Mouse (Mus musculus): ENCODE measurements around the gene Rad17.

Gene Rad17

DNA sequence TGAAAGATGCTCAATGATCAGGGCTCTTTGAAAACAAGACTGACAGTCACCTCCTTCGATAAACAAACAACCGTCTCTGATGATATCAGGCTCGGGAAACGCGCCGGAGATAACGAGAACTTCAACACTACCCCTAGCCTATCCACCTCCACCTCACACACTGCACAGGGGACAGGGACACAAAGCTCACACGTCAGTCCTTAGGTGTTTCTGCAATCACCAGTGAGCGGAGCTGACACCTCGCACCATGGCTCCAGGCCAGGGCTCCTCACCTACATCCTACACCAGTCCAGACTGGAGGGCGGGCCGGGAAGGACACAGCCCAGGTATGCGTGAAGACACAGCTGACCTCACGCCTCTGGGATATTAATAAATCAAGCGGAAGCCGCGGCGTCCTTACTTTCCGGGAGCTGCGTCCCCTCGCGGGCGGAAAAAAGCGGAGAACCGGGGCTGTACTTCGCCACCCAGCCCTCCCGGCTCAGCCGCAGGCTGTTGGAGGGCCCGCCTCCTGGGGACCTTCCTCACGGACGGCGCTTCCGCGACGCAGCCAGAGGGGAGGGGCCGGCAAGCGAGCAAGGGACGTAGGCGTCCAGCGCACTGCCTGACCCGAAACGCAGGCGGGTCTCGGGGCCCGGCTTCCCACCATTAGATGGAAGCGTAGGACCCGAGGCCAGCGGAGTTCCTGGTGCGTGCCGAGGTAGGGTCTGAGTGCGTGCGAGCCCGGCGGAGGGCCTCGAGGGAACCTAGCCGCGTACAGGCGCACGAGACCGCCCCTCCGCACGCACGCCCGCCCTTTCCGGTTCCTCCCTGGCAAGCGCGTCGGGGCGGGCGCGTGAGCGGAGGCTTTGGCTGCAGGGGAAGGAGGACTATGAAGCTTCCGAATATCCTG is at the start of gene Rad17, which contains the start of gene Ak6:
Rad17 (minus strand) TSS at position 502 of the 889 bp plus-strand sequence.
Ak6 (plus strand) TSS at position 430 of the 889 bp plus-strand sequence.
- peak; percentile 94 for DNase-seq (ENCODE audit: low spot score)

GRCm38 (mm10) chr13:100698866-100699265 is 48.0 kb upstream of the Rad17 start:
- no peak for DNase-seq (ENCODE audit: low spot score)

DNA sequence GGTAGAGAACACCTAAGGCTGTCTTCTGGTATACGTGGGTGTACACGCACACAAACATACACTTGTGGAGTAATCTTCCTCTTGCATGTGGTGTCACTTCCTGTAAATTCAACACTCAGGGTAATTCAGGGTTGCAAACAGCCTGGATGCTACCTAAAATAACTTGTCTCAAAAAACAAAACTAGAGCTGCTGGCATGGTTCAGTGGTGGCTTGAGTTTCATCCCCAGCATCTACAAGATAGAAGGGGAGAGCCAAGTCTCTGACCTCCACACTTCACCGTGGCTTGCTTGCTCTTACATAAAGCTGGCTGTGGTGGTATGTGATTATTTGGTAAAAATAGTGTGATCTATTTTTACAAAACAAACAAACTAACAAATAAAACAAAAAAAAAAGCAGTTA is 46.7 kb upstream of the Rad17 start:
- DNase-seq (ENCODE audit: low spot score): no peak

DNA sequence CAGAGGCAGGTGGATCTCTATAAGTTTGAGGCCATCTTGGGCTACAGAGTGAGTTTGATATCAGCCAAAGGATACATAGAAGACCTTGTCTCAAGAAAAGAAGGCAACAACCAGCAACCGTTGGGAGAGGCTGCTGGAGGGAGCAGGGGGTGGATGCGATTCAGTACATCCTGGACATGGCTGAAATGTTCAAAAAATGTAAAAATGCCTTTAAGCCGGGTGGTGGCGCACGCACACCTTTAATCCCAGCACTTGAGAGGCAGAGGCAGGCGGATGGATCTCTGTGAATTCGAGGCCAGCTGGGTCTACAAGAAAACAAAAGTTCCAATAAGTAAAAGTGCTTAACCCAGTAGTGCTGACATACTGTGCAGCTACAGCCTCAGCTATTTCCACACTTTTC is 36.7 kb upstream of the Rad17 start:
- DNase-seq (ENCODE audit: low spot score): no peak

DNA sequence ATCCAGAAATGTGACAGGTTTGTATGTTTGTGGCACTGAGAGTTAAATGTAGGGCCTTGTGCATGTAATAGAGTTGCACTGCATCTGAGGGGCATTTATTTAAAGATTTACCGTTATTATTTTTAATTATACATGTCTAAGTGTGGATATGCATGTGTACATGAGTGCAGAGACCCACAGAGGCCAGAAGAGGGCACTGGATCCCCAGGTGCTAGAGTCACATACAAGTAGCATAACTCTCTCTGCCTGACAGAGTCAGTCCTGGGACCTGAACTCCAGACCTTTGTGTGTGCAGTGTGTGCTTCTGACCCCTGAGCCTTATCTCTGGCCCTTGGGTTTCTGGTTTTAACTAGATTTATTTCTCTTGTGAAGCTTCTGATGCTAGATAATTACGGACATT is 33.5 kb upstream of the Rad17 start:
- no peak for DNase-seq (ENCODE audit: low spot score)

DNA sequence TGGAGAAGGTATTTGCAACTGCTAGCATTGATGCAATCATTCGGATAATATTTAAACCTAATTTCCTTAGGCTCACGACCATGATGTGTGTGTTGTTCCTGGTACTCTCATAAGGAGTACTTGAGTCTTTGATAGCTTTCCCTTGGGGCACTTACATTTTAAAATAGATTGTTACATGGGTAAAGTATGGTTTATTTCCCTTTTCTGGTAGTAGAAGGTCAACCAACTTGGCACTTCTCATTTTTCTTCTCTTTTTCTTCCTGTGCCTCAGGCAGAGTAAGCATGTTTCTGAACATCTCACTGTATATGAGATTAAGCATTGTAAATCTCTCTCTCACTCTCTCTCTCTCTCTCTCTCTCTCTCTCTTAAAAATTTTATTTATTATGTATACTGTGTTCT is 32.0 kb upstream of the Rad17 start:
- no peak for DNase-seq (ENCODE audit: low spot score)

- DNase-seq (ENCODE audit: low spot score): no peak
Measured at GRCm38 (mm10) chr13:100681615-100682014, 30.8 kb upstream of the Rad17 start.

- DNase-seq (ENCODE audit: low spot score): no peak
Measured at GRCm38 (mm10) chr13:100675936-100676635, 25.2 kb upstream of the Rad17 start.

GRCm38 (mm10) chr13:100670181-100670741 is 19.4 kb upstream of the Rad17 start:
- DNase-seq (ENCODE audit: low spot score): no peak

- DNase-seq (ENCODE audit: low spot score): peak; percentile 34
Measured at GRCm38 (mm10) chr13:100669291-100670022, 18.6 kb upstream of the Rad17 start, which contains the start of gene Ccdc125. Ccdc125 (plus strand) TSS chr13:100669717.

DNA sequence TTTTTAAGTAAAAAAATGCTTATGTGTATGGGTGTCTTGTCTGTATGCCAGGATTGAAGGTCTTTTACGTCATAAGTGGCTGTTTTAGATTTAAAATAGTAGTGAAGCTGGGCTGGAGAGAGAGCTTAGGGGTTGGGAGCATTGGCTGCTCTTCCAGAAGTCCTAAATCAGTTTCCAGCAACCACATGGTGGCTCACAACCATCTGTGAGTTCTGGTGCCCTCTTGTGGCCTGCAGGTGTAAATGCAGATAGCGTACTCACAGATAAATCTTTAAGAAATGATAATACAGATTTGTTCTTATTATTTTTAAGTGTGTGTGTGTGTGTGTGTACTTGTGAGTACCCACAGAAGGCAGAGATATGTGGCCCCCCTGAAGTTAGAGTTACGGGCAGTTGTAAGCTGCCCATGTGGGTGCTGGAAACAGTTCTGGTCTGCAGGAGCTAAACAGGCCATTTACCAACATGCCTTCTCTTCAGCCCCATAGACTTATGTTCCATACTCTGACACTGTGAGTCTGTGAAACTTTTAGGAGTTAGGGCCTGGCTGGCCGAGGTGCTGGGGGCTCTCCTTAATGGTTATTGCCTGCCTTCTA is 9.1 kb upstream of the Rad17 start:
- no peak for DNase-seq (ENCODE audit: low spot score)

DNA sequence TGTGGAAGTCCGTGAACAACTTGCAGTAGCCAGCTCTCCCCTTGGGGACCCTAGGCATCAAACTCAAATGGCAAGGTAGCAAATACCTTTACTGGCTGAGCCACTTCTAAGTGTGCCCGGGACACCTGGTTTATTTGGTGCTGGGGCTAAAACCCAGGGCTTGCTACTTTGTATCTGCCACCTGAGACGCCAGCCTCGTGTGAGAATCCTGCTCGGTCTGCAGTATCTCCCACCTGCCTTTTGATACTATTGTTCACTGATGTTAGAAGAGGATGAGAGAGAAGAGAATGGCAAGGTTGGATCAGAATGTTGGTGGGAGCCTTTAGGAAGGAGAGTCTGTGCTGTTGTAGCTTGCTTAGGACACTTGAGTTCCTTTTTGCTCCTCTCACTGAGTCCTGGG is 7.2 kb upstream of the Rad17 start:
- no peak for DNase-seq (ENCODE audit: low spot score)

- no peak for DNase-seq (ENCODE audit: low spot score)
Measured at GRCm38 (mm10) chr13:100651439-100652186, 762 bp upstream of the Rad17 start, which contains the start of gene Taf9. Taf9 (plus strand) TSS chr13:100651579.

DNA sequence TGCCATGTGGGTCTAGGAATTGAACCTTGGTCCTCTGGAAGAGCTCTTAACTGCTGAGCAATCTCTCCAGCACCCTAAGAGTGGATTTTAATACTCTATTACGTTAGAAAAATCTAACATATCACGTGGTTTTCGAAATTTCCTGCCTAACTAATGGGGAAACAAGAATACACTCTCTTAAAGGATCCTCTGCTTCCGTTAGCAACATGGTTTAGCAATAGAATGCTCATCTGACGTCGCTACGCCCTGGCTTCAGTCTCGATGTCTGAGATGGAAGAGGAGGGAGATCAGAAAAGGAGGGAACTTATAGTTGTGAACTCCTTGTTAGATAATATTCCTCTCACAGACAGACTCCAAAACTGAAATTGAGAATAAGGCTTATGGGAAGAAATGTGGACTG is 2.6 kb downstream of the Rad17 start:
- DNase-seq (ENCODE audit: low spot score): no peak

DNA sequence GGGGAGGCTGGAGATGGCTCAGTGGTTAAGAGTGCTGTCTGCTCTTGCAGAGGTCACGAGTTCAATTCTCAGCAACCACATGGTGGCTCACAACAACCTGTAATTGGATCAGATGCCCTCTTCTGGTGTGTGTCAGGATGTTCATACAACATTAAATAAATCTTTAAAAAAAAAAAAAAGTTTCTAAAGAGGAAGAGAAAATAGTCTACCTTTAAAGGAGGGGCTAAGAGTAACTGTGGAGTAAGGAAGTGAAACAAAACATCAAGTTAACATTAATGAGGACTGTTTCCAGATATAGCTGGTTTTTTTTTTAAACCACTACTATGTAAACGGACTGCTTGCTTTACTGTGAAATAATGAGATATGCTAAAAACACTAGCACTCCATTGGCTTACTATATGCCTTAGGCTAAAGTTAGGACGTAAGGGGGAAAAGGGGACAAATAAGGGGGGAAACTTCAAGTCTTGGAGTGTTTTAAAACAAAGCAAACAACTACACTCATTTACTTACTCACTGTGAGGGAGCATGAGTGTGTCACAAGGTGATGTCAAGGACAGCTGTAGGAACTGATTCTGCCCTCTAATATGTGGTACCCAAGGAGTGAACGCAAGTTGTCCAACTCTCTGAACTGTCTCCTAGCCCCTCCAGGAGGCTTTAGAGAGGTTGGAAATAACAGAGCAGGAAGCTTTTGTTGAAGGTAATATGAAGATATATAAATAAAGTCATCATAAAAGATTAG is 8.2 kb downstream of the Rad17 start:
- no peak for DNase-seq (ENCODE audit: low spot score)

DNA sequence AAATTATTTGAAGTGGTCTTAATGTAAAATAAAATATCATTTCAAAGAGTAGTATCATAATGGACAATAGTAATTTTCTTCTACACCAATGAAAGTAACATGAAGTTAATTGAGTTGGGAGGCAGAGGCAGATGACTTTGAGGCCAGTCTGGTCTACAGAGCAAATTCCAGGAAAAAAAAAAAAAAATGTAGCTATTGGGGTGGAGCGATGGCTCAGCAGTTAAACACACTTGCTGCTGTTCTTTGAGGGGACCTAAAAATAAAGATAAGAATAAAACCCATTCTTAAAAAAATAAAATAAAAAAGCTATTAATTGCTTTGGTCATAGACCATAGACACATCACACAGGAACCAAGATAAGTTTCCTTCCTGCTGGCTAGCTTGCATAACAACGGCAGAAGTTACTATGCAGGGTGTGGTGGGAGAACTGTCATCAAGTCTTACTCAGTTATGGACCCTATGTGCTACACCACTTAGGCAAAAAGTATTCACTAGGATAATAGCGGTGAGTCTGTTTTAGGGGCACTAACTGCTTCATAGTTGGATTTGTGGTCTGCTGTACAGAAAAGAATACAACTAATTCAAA is 16.7 kb downstream of the Rad17 start:
- DNase-seq (ENCODE audit: low spot score): no peak

GRCm38 (mm10) chr13:100622241-100622640 is 28.6 kb downstream of the Rad17 start:
- no peak for DNase-seq (ENCODE audit: low spot score)

- no peak for DNase-seq (ENCODE audit: low spot score)
Measured at GRCm38 (mm10) chr13:100617583-100617982, 33.3 kb downstream of the Rad17 start.

DNA sequence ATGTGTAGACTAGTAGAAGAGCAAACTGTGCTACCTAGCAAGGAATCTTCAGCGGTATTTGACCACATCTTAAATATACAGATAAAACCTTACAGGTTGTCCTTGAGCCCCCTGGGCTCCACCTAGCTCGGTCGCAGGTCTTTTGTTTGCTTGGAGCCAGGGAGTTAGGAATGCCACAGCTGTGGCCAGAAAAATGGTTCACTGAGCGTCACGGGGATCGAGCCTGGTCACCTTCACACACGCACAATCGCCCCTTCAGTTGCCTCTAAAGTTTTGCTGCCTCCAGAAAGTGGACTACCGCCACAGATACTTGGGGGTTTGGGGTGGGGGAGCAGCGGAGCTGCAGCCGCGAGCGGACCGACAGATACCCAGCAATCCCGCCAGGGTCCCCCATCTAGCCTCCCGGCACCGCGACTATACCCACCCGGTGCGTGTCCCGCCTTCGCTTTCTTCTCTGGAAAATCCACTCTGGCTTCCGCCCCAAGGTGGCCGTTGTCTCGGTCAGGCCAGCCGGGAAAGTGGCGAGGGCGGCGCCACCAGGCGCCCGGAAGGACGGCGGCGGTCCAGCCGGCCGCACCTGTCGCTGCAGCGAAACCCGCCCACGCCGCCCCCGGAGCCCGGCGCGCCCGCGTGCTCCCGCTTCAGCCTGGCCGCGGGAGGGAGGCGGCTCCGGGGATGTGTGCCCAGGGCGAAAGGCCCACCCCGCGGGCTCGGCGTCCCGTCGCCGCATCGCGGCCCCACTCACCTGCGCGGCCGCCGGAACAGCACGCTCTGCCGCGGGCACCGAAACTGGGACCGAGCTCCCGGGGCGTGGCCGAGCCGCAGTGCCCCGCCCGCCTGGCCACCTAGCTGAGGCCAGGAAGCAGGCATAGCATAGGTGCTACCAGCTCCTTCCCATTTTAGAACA is 34.4 kb downstream of the Rad17 start, which contains the start of gene Marveld2:
Marveld2 (minus strand) TSS at position 791 of the 907 bp plus-strand sequence.
- no peak for DNase-seq (ENCODE audit: low spot score)
